Mouse (Mus musculus) 3T3-L1 (cell line): ENCODE data around the gene Camkv.
A peak's percentile ranks its signal among the peaks of the same experiment; 100 is the strongest.

ENCODE experiments used
- DNase-seq: peaks from one replicate; pipeline ENCODE4 v3.0.0-alpha.2; 2015; ENCODE audit warnings: low read depth, low spot score

Camkv gene

DNA sequence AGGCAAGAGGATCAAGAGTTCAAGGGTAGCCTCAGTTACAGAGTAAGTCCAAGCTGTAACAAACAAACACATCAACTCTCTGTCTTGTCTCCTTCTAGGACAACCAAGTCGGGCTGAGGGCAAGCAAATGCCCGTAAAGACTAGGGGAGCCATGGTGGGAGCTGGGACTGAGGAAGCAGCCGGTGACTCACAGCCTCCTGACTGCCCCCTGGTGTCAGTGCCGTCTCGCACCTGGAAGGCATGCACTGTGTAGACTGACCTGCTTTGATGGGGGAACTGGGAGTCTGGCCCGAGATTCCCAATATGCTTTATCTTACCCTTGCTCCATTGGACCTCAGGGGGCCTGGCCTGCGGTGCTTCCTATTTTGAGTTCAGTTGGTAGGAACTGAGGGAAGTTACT lies 12.5 kb upstream of the Camkv start:
- DNase-seq: peak; percentile 20

DNA sequence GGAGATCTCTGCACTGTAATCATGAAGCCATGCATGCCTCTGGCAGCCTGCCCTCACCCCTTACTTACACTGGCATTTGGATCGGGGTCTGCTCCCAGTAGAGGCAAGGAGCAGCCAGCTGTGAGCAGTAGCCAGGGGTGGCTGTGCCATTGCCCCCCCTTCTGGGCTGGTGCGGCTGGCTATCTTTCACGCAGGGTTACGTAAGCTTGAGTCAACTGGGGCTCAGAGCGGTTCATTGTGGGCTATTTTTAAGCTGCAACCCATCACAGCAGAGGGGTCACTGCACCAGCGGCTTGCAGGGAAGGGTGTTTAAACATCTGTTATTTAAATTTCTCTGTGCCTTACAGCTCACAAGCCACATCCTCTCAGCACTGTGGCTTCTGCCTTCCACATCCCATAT lies 11.5 kb upstream of the Camkv start:
- peak; percentile 12 for DNase-seq

DNA sequence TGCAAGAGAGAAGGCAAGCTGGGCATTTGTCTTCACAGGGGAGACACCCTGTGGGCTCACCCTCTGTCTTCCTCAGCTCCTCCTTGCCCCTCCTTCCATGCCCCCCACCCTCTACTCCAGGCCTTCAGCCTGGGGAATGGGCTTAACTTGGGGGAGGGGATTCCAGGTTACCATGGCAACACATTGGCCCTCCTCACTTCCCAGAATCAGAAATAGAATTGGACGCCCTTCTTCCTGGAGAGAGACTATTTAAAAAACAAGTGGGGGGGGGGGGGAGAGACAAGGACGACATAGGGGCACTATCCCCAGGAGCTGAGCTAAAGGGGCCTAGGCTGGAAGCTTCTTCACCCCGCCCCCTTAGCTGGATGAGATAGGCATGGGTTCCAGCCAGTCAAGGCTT lies 10.2 kb upstream of the Camkv start:
- no peak for DNase-seq

DNA sequence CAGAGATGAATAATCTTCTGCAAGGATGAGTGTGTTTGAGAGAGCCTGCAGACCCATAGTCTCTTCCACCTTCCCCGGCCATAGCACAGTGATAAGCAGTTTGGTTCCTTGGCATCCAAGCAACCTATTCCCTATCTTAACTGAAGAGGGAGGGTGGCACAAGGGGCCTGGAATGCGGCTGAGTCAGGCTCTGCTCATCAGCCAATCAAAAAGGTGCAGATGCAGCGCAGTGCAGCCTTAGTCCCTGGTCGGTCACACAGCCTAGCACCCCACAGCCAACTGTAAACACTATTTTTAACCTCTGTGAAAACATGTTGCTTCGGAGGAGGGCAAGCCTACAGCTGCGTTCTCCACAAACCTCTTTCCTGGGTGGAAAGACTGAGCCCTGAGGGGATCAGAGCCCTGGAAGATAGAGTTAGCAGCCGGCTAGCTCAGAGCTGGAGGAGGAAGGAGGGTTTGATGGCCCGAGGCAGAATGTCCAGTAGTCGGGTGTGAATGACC lies 8.5 kb upstream of the Camkv start:
- peak; percentile 37 for DNase-seq

DNA sequence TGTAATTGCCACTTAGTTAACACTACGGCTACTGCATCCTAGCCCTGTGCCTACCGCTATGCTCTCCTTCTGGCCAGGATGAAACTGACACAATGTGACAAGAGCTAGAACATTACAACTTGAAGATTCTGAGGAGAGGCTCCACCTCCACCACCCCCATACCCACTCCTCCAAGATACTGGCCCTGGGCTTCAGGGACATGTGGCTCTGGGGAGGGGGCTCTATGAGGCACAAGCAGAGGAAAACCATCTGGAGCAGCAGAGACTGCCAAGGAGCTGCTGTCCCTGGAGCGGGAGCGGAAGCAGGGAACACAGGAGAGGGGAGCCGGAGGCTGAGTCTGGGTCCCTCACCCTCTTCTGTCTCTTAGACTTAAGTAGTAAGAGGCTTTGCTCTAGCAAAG lies 7.7 kb upstream of the Camkv start:
- DNase-seq: no peak

DNA sequence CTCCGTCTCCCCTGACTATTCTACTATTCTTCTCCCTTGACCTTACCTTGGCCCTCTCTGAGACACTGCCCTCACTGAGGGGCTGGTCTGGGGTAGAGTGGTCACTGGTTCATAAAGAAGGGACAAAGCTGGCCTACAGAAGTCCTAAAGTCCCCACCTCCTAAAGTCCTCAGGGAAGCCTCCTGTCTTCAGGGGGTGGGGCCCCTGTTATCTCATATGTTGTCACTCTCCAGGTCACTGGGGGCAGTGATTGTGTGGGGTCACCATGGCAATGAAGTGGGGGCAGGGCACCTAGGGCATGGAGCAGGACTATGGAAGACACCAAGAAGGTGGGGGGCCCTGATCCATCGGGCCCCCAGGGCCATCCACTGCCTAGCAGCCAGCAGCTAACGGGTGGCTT lies 7.3 kb upstream of the Camkv start, which contains the start of gene Actl11:
TSS of gene Actl11 (plus strand) at position 301 of the 400 bp plus-strand sequence.
- no peak for DNase-seq

DNA sequence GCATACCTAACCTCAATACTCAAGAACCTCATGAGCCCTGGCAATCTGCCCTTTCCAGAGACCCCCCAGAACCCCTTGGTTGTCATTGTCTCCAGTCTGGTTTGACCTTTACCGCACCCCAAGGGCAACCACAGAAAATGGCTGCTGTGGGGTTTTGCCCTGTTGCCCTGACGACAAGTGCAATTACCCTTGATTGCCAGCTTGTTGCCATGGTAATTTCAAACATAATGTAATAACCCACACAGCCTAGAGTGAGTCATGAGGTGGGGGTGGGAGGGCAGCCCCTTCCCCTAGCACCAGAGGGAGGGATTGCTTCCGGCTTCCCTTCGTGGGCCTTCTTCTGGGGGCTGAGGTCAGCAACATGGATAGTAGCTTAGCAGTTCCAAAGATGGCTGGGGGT lies 3.3 kb upstream of the Camkv start:
- DNase-seq: no peak

DNA sequence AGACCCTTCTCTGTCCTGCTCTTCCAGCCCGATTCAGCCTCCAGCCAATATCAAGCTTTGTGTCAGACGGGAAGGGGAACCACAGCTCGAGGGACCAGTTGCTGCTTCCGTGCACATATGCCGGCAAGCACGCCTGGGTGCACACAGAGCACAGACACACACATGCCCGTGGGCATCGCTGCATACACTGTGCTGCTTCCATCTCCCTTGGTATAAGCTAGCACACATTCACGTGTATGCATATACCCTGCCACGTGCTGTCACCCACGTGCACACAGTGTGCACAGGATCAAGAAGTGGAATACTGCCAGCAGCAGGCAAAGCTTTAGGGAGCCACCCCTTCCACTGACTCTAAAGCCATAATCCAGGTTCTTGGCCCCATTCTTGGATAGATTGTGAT lies 1.3 kb upstream of the Camkv start:
- no peak for DNase-seq

DNA sequence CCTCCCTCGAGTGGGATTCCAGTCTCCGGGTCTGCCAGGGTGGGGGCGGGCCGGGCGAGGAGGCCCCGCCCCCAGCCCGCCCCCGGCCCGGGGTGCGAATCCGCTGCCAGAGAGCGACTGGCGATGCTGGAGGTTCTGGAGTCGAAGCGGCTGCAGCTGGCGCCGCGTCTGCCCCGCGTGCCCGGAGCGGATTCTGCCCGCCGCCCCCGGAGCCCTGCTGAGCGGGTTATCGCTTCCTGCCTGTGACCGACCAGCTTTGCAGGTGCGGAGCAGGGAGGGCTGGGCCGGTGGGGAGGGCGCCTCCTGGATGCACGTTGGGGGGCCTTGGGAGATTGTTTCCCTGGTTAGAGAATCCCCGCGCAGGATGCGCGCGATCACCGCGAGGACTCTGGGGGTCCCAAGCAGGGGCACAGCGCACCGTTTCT lies 328 bp downstream of the Camkv start:
- DNase-seq: no peak

DNA sequence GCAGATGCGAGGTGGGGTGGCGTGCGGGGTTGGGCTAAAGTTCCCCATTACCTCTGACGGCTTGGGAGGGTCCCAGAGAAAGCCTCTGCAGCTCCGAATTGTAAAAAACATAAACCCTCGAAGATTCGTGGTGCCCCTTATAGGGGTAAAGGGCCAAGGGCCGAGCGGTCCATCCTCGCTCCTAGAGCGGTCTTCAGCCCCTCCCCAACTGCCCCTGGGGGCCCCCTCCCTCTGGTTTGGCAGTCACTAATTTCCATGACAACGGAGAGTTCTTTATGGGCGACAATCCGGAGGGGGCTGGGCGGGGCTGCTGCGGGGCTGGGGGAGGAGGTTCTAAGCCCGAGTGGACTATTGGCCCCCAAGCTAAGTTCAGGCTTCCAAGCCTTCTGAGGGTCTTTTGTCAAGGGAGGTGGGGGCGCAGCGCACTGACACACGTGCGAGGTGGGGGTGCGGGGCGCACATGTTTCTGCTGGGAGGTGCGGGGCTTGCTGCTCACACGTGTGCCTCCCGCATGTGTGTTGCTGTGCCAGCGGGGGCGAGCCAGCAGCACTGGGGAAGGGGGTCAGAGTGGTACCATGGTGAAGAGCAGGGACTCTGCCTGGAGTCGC lies 845 bp downstream of the Camkv start:
- DNase-seq: no peak

DNA sequence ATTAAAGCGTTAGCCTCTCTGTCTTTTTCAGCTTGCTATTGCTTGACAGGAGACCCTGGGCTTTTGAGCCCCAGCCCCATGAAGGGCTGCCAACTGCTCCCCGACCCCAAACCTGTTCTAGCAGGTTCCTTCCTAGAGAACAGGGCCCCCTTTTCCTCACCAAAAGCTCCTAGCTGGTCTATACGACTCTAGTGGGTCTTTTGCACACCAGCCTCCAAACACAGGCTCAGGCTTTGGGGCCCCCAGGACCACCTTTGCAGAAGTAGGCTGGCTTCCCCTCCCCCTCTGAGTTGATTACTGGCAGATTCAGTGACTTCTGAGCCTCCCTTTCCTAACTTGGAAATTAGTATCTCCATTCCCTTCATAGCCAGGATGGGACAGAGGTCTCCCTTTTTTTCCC lies 1.4 kb downstream of the Camkv start:
- DNase-seq: no peak

DNA sequence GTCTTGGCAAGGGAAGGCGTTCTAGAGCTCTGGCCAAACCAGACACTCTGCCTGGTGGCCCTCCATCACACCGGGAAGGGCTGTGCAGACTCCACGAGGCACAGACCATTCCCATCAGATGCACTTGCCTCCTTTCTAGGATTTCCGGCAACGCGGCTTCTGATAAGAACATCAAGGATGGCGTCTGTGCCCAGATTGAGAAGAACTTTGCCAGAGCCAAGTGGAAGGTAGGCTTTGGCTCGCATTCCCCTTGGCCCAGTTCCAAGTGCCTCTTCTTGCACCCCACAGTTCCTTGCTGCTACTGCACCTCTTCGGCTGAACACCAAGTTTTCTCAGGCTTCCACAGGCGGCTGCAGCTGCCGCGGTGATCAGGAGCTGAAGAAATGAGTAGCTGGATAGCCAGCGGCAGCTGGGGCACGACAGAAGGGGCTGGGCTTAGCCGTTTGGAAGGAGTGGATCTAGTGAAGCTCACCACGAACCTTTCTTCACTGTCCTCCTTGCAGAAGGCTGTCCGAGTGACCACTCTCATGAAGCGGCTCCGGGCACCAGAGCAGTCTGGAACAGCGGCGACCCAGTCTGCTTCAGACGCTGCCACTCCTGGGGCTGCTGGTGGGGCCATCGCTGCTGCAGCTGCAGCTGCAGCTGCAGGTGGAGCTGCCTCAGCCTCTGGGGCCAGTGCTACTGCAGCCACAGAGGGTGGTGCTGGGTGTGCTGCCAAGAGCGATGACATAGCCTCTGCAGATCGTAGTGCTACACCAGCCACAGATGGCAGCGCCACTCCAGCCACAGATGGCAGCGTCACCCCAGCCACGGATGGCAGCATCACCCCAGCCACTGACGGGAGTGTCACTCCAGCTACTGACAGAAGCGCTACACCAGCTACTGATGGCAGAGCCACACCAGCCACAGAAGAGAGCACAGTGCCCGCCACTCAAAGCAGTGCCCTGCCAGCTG lies 12.0 kb downstream of the Camkv start:
- DNase-seq: no peak

DNA sequence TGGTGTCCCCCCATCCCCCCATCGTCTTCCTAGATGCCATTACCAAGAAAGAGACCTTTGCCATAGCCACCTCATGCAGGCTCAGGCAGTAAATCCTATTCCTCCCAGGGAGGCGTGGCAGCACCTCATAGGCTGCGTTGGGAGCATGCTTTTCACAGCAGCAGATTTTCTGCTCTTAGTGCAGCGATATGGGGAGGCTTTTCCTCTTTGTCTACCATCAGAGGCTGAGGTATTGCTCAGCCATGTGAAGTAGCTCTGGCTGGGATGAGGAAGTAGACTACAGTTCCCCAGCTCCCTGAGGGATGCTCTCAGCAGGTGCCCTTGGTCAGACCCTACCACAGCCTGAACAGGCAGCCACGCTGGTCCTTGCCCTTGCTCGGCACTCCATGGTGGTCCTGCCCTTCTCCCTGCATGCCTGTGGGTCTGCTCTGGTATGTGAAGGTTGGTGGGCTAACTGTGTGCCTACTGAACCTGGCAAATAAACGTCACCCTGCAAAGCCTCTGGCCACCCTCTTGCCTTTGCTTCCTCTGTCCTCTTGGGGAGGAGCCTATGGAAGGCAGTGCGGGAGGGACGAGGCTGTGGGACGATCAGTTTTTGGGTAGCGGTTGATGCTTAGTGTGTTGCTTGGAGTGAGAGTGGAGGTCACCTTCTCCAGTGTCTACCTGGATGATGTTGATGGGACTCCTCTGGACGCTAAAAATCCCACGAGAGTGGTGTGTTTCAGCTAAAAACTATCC lies 13.9 kb downstream of the Camkv start:
- no peak for DNase-seq

DNA sequence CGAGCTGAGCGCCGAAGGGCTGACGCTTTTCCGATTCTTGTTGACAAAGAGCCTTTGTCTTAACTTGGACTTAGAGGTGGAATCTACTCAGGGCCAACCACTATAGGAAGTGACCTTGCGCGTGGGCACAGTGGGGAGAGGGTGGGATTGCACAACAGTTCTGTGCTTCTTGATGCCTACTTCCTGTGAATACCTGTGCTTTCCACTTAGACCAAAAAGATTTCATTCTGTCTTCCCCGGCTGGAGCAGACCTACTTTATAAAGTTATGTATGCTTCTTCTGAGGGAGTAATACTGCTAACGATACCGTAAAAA lies 14.4 kb downstream of the Camkv start, which contains the start of gene Traip:
TSS of gene Traip (plus strand) at position 215 of the 314 bp plus-strand sequence.
- DNase-seq: no peak

DNA sequence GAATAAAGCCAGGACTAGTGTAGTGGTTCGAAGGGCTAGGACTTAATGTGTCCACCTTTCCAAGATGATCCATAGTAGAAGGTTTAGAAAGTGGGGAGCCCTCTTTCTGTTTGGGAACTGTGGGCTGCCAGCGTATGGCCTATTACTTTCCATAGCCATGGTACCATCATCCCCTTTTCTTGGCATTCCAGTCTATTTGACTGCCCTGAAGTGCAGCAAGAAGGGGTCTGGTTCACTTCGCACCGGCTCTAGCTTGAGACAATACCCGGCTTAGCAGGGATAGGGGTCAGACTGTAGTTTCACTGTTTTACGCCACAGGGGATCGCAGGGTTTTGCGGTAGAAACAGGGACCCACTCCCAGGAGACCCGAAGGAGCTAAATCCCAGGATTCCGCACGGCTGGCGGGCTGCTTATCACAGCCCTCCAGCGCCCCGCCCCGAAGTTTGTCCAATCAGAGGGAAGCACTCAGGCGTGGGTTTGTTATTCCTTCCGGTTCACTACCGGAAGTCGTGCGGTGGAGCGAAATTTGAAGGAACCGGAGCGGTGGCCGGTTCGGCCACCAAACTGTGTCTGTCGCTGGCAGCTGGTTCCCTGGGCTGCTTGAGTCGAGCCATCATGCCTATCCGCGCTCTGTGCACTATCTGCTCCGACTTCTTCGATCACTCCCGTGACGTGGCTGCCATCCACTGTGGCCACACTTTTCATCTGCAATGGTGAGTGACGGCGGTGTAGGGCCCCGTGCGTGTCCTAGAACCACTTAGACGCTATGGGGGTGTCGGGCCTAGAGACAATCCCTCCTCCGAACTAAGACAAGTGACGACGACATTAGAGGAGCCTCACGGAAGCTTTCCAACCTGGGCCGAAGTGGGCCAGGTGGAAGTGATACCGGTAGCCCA lies 15.2 kb downstream of the Camkv start:
- peak; percentile 95 for DNase-seq

DNA sequence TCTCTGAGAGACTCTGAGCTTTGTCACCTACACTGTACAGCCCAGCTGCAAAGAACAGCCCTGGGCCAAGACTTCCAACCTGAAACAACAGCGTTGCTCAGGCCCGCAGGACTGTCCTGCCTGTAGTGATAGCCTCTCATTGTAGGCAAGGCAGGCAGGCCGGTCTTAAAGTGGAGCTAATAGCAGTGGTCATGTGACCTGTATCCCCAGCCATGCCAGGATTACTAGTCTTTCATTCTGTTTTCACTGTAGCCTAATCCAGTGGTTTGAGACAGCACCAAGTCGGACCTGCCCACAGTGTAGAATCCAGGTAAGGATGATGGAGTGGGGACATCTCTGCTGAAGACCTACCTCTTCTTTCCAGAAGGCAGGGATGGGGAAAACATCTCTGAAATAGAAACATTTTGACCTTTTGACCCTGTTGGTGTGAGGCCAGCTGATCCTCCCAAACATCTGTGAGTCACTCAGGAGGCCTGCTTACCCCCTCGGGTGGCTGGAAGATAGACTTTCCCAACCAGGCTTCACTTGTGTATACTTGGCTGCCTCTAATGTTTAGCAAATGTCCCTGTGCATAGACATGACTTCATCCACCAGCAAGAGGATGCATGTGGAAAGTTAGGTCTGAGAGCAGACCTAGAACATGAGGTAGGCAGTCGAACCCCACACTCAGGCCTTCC lies 20.3 kb downstream of the Camkv start:
- peak; percentile 79 for DNase-seq

DNA sequence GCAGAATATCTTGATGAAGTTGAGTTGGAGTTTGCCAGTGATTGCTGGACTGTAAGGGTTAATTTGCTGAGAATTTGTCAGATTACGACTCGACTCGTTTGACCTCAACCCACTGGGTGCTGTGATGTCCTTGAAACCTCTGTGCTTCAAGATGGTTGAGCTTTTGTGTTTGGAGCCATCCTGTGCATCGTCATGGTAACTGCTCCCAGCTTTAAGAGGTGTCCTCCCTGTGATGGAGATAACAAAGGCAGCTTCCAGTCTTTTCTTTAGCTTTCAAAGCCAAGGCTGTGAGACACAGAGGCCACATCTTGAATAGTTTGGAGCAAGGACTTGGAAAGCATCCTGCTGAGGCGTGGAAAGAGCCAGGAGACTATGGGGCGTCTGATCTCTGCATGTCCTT lies 21.7 kb downstream of the Camkv start:
- no peak for DNase-seq

DNA sequence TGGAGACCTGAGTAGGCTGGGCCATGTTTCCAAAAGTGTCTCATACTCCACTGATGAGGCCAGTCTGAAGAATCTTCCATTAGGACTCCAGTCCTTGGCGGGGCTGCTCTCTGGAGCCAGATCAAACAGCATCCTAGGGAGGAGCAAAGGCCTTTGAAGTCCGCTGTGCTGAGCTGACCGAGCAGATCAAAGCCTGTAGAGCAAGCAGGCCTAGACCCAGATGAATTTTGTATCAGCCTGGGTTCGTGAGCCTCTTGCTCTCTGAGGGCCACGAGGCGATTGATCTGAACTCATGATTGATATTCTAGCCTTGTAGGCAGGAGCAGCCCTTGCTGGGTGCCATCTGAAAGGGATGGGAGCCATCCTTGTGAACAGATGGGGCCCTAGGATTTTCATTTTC lies 24.4 kb downstream of the Camkv start:
- DNase-seq: no peak

DNA sequence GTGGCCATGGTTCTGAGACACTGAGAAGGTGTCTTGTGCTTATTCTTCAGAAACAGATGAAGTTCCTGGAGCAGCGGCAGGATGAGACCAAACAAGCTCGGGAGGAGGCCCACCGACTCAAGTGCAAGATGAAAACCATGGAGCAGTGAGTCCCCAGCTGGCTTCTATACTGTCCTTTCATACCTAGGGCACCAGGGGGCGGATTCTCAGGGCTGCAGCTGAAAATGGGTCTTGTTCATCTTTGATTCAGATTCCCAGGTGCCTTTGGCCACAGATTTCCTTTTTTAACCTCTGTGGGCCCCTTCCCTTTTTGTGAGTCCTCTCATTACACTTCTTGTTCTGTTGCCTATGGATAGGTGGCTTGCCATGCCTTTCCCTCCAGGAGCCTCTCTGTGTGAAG lies 25.5 kb downstream of the Camkv start:
- DNase-seq: peak; percentile 48

DNA sequence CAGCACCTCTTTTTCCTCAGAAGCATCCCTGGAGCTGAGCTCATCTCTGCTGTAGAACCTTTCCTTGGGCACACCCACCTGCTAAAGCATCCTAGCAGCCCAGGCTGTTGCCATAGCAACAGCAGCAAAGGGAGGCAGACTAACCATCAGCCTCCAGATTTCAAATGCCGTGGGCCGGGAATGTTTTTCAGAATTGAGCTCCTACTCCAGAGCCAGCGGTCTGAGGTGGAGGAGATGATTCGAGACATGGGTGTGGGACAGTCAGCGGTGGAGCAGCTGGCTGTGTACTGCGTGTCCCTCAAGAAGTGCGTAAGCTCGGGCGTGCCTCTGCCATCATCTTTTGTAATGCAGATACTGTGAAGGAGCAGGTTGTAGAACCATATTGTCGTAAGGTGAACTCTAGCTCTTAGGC lies 25.9 kb downstream of the Camkv start:
- DNase-seq: no peak

DNA sequence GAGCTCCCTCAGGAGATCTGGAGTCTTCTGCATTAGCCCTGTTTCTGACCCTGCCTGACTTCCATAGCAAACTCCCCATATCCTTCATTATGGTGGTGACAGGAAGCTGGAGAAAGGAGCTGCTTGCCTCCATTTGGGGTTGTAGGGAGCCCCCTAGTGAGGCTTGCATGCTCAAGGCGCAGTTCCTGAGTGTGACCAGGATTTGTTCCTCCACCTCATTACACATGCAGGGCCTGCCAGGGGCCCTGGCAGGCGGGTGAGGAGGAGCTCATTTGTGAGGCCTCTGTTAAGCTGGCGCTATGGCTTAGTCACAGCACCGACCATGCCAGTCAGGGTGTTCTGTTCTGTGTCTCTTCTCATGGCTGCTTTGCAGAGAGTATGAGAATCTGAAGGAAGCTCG lies 26.4 kb downstream of the Camkv start:
- DNase-seq: peak; percentile 54
